Mouse (Mus musculus) lung, adult 2 months (tissue): ENCODE results near the gene Asic2.

Source experiments
- CTCF ChIP-seq: fragments of 200-500 bp; IDR thresholded peaks from 2 replicates; pipeline ENCODE4 v1.5.1; 2011; ENCODE audit warnings: mild to moderate bottlenecking, low read length, control low read depth; ENCODE audit not compliant: insufficient read depth
- POLR2A ChIP-seq: fragments of 200-500 bp; IDR thresholded peaks from 2 replicates; pipeline ENCODE4 v1.6.1; 2011; ENCODE audit warnings: low read depth, mild to moderate bottlenecking, control low read depth, low read length, borderline replicate concordance; ENCODE audit errors: extremely low read depth

DNA sequence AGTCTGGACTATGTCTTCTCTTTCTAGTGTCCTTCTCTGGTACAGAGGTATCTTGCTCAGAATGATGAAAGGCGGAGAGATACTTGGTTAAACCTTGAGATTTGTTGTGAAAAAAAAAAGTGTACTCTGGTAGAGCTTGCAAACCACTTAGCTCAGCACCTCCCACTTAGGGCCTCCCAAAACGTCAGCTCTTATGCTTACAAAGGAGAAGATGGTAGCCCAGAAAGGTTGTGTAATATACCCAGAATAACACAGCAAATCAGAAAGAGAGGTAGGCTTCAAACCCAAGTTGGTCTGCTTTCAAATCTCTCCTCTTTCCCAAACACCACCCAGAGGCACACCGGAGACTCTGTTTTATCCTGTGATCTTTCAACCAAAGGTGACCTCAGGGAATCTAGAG lies 936.1 kb downstream of the Asic2 start:
- TF ChIP-seq POLR2A = no peak
- no peak for TF ChIP-seq CTCF
